Mouse (Mus musculus) 3134 (cell line): ENCODE data around the gene Kcnk13.

Source experiments
- DNase-seq: peaks from one replicate; pipeline ENCODE4 v3.0.0-alpha.2; 2011; ENCODE audit warnings: low spot score; ENCODE audit not compliant: insufficient read length; ENCODE audit errors: extremely low read depth

Gene Kcnk13

DNA sequence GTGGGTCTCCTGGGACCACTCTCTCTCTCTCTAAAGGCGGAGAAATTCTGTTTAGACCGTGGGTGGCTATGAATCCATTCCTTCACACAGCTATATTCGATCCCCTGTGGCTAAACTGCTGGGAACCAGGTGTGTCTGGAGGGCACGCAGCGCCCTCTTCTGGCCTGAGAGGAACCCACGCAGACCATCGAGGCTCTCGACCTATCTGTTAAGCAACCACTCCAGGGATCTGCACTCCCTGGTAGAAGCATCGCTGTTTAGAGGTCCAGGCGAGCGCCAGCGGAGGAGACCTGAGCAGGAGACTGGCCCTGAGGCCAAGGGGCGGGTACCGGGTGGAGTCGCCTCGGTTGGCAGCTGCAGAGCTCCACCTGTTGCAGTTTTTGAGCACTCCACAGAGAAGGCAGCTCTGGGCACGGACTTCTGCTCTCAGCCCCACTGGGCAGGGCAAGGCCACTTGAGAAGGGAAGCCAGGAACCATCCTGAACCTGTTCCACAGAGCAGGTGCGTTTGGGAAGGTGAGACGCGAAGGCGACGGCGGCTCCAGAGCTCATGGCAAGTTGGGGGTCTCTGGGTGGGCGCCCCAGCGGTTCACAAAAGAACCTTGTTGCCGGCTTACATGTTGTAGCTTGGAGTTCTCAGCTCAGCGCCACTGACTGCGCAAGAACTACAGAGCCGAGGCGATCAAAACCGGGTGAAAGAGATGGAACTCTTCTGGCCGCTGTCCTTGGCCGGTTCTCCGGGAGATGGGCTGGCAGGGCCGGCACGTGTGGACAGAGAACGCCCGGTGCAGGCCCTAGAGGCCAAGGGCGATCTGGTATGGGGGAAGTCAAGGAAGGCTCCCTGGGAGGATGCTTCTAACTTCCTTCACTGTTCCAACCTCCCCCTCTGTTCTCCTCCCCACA is at the start of gene Kcnk13:
Kcnk13 (plus strand) TSS at position 199 of the 902 bp plus-strand sequence.
- peak; percentile 16 for DNase-seq

DNA sequence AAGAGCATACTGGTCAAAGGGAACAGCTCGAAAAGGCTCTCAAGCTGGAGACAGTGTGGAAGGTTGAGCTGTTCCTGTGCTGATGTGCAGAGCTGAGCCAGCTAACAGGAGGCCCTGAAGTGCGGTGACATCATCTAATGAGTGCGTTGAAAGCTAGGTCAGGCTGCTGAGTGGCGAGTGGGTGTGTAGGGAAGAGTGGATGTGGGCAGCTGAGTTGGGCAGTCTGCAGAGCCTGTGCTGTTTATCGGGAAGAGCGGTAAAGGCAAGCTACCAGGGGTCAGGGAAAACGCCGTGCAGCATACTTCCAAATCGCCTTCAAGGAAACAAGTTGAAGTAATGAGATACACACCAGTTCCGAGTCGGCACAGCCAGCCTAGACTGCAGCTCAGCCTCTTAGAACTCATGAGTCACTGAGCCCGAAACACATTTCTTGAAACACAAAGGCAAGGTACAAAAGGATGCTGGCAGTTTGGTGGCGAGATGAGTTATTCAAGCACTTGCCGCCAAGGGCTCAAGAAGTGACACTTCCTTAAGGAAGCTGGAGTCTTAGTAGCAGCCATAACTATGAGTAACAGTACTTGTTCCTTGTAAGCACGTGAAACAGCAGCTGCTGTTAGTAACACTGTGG is 46.4 kb upstream of the Kcnk13 start:
- no peak for DNase-seq

DNA sequence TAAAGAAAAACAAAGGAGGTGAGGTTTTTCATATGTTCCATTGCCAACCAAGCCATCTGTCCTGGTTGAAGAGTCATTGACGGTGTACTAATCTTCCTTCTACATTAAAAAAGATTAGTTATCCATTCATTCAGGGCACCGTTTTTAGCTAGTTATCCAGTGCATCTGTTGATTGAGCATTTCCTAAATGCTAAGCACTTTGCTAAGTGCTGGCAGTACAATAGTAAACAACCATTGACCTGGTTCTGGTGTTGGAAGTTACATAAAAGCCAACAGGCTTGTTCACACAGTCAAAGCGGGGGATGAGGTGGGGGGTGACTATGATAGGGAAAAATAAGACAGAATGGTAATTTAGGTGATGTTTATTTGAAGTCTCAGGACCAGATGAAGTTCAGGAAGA is 44.7 kb upstream of the Kcnk13 start:
- no peak for DNase-seq

DNA sequence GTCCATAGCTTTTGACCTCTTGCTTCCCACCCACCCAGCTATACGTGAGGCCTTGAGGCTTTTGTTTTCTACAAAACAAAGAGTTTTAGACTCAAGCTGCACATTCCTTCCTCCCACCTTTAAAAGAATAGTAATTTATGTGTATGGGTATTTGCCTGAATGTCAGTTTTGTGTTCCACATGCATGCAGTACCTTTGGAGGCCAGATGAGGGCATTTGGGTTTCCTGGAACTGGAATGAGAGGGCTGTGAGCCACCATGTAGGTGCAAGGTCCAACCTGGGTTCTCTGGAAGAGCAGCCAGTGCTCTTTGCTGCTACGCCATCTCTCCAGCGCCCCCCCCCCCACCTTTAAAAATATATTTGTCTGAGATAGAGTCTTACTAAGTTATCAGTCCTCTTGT is 43.3 kb upstream of the Kcnk13 start:
- DNase-seq: no peak

DNA sequence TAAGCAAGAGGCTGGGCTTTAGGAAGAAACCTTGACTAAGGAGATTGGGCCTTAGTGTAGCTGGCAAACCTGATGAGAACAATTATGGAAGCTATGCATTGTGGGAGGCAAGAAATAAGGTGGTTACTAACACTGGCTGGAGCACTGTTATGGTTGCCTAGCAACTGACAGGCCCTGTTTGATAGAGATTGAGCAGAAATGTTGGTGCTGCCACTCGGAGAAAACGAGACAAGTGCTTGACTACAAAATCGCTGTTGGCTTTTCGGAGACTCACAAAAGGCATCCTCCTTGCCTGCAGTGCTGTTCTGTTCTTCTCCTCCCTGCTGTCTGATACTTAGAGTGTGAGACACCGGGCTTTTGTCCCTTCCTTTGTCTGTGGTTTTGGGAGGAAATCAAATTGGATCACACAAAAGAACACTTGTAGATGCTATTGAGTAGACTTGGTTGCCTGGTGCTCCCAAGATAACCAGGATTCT is 41.1 kb upstream of the Kcnk13 start:
- DNase-seq: no peak

DNA sequence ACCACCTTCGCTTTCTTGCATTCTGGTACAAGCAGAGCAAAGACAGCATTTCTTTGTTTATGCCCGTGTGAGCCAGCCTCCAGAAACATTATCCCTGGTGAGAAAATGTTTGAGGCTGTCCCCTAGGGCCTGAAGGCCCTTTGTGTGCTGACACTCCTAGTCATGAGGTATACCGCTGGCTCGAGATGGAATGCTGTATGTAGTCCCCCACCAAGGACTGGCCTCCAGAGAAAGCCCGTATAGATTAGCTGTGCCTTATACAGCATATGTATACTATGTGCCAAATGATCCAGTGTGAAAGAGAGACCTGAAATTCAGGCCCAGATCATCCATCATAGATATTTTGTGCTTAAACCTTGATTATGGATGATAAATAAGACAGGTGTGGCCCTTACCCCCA is 40.6 kb upstream of the Kcnk13 start:
- no peak for DNase-seq

DNA sequence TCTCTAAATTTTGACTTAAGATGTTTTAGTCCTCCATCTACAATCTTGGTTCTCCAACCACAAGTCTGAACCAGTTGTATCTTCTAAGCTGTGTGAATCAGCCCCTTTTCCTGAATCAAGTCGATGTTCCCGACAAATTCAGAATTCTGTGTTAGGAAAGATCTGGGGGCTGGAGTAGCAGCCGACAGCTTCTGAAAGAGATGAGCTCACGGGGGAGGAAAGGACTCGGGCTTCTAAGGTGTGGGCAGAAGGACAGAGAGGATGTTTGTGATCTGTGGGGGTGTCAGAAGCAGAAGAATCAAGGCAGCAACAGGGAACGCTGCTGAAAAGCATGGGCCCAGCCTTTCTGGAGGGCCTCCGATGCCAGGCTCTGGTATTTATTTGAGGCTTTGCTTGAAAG is 36.0 kb upstream of the Kcnk13 start:
- DNase-seq: no peak

DNA sequence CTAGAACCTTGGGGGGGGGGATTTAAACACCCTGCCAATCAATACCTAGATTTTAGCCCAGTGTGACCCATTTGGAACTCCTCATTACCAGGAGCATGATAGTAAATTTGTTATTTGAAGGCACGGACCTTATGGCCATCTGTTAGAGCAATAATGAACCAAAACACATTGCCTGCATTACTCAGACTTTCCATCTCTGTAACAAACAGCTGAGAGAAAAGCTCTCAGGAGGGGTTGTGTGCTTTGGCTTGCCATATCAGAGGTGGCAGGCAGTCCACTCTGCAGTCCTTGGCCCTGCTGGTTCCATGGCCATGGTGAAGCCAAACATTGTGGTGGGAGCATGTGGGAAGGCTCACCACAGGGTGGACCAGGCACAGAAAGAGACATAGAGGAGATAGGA is 35.1 kb upstream of the Kcnk13 start:
- no peak for DNase-seq

DNA sequence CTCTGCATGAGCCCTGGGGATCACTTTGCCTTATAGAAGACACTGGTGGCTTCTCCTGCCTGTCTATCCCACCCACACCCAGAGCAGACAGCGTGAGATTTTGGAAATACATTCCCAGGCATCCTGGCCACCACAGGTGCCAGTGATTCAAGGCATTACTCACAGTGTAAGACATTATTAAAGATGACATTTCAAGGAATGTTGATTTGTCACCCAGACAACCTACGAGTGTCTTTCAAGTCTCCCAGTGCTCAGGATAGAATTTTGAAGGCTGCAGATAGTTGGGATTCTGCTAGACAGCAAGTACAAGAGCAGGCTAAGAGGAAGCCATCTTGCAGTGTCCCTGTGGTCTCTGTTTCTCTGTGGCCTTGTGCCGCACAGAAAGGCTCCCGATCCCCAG is 32.1 kb upstream of the Kcnk13 start:
- DNase-seq: no peak

DNA sequence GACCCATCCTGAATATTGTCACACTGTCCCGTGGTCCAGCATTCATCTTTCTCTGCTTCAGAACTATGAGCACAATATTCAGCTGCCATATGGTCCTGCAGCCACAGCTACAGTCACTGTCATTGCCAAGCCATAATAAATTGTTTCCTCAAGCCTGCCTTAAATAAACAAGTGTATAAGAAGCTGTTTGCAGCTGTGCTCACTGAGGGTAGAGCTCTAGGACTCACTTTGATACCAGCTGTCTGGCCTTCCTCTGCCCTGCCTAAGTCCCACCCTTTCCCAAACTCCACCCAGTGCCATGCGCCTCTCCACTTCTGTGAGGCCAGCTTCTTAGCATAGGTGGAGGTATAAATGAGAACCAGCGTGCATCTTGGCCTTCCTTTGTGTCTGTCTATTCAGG is 30.7 kb upstream of the Kcnk13 start:
- DNase-seq: no peak

DNA sequence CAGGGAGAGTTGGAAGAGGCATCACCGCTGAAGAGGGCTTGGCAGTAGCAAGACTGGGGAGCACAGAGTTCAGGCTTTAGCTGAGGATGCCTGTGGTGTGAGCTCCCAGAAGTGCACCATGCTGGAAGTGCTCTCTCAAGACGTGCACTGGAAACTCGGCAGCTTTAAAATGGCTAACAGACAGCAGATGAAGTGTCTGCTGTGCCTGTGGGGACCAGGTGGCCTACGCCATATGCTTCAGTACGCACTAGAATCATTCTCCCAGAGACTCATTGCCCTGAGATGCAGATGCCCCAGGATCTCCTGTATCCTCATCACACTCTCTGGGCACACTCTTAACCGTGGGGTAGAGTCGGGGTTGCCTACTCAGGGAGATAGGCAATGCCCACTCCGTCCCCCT is 28.9 kb upstream of the Kcnk13 start:
- DNase-seq: no peak

DNA sequence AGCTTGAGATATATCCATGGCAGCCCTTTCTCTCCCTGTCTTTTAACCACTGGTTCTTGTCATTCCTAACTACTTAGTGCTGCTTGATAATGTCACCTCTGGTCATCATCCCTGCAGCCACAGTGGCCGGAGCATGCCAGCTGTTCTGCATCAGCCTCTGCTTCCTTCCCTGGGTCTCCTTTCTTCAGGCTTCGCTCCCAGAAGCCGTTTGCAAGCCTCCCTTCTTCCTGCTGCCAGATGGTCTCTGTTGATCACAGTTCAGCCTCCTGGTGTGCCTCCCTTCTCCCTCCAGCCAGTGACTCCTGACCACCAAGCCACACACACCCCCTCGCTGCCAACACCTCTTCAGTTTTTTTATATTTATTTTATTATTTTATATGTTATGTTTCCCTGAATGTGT is 25.8 kb upstream of the Kcnk13 start:
- no peak for DNase-seq

DNA sequence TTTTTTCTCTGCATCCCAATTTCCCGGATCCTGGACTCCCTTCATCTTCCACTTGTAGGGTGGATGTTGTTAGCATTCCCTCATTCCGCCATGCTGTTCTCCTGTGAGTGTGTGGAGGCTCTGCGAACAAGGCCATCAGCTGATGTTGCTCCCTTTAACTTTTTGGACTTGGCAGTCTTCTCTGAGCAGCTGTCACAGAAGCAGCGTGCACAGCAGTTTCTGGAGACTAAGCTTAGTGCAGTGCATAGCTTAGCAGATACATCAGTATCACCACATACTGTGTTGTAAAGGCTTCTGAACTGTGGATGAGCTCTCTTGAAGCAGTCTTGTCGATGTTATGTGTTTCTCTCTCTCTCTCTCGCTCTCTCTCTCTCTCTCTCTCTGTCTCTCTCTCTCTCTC is 25.1 kb upstream of the Kcnk13 start:
- no peak for DNase-seq

DNA sequence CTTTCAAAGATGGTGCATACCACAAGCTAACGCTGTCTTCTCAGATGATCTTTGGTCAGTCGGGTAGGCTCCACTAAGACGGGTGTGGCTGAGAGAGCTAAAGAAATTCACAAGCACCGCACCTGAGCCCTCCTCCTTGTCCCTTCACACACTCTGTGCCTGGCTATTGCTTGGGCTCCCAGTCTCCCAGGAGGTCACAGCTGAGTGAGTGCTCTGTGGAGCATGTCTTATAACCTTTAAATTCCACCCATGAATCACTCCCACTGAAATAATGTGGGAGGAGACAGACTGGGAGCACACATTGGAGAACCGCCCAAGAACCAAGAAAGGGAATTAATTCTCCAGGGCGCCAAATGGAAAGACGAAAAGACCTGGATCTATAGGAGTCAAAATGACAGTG is 23.6 kb upstream of the Kcnk13 start:
- DNase-seq: no peak

DNA sequence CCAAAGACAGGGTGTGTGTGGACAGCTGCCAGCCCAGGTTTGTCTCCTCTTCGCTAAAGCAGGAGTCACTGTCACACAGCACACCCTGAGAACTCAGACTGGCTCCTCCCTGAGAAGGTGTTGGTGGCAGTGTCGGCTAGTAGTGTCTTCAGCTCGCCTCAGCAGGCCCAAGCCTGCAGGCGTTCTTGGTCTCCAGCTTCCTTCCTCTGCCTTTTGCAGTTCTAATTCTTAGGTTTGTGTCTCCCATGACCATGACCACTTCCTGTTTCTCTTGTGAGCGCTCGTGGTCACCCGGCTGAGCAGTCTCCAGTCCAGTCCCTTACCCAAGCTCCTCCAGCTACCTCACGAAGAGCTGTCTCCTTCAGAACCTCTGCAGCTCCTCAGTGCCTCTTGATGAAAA is 21.9 kb upstream of the Kcnk13 start:
- DNase-seq: no peak

DNA sequence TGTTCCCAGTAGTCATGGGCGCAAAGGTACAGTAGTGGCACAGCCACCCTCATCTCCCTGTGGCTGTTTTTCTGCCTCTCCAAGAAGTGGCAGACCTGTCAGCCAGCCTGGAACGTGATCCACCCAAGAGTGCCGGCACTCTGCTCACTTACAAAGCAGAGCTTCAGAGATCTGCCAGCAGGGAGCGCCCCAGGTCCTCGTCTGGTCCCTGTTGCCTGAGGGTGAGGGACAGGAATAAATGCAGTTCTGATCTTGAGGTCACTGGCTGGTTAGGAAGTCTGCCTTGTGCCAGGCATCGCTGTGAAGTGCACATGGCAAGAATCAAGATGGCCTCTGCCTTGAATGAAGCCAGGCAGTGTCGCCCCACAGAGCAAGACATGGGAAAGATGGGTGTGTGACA is 11.4 kb upstream of the Kcnk13 start:
- DNase-seq: peak; percentile 35

DNA sequence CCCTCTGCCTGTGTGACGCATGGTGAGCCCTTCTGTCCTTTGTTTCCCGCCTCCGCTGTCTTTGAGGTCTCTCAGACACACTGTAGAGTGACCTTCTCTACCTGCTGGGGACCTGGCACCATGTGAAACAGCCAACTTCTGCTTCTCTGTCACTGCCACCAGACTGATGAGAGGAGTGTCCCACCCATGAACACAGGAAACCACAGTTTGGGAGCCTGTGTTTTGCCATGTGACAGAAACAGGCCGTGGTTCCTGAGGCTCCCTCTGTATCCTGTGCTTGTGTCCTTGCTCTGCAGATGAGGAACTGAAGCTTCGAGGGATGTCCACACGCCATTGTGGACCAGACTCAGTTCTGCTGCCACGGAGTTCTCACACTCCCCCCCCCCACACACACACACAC is 7.9 kb upstream of the Kcnk13 start:
- DNase-seq: no peak

DNA sequence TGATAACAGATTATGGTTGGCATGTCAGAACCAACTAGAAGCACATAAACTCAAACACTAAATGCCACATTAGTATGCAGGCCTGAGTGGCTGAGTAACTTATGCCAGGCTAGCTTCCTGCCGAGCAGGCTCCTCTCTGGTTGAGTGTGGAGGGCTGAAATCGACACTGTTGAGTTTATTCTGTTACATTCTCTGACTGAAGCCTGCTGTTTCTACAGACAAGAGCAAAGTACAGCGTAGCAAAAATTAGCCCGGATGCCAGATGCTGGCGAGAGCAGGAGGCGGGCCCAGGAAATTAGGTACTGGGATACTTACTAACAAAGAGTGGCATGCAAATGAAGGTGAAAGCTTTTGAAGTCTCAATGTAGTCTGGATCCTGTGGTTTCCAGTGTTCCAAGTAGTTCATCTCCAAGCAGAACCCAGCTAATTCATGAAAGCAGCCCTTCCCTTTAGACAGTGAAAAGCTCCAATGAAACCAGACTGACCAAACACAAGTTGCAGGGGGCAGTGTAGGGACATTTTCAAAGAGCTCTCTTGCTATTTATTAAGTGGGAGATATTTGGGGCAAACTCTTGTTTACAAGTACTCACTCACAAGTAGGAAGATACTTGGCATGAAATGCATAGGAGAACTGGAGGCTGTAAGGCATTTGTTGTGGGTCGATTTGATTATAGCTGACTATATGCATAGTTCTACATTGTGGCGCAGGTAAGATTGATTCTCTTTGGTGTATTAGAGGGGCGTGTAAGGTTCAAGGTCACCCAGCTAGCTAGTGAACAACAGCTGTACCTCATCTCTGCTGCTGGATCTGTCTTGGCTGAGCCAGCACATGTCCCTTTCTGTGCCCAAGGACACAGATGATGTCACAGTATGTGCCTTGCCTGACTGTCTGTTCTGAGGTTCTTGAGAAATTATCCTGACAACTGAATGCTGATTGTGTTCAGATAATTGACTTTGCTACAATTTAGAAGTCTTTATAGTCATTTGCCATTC is 5.9 kb upstream of the Kcnk13 start:
- no peak for DNase-seq

DNA sequence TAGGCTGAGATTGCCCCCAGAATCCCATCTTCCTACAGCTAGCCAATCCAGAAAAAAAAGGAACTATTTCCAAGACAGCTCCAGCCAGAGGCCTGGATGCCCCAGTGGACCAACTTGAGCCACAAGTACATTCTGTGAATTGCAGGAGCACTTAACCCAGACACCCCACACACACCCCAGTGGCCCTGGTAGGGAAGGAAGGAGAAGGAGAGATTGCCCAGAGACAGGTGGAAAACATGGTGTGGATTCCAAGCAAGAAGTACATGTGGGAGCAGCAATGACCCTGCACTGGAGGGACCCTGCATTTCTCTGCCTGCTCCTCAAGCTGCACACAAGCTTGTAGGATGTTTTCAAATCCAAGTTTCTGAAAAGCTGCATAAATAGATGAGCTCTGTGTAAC is 5.0 kb upstream of the Kcnk13 start:
- DNase-seq: no peak

DNA sequence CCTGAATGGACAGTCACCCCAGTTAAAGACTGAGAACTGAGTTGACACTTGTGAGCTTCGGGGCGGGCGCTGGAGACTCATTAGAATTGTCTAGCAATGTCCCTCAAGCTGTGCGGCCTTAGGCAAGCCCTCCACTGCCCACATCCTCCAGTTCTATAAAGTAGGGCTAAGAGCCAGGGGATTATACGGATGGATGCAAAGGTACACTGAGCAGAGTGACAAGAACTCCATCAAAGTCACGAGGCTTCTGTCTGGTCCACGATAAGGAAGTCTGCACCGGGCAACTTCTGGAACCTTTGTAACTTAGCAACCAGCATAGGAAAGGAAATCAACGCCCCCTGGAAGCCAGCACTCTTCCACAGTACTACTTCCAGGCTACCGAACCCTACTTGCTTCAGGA is 4.4 kb upstream of the Kcnk13 start:
- no peak for DNase-seq

DNA sequence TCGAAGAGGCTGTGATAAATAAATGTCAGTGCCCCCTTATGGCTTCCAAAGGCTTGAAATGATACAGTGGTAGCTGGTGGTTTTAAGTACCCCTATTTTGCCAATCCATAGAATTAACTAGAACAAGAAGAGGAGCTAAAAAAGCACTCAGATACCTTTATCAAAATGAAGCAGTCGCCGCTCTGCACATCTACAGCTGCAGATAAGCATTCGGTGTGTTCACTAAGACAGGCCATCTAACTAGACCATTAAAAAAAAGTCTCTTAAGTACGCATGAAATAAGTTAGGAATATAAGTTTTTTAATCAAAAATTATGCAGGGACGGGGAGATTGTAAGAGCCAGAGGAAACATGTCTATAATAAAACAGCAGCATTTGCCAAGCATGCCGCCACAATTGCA is 3.6 kb upstream of the Kcnk13 start:
- DNase-seq: no peak
